Mouse (Mus musculus) liver, embryonic 14 days (tissue): Measurements from ENCODE around the gene Olfr1076. TPM values are rescaled to one million over a fixed set of nuclear protein-coding genes. Genes with fewer than 3 reads are reported as not detected.

Source experiments
- polyA plus RNA-seq: library from polyadenylated mRNA; depleted of rRNA; stranded (reverse); fragments of >200 nt; gene quantifications from 2 replicates; pipeline ENCODE4 v1.2.3, GENCODE M21; 2012; rRNA removed

Olfr1076 gene
- polyA plus RNA-seq = not detected in 2 replicates

DNA sequence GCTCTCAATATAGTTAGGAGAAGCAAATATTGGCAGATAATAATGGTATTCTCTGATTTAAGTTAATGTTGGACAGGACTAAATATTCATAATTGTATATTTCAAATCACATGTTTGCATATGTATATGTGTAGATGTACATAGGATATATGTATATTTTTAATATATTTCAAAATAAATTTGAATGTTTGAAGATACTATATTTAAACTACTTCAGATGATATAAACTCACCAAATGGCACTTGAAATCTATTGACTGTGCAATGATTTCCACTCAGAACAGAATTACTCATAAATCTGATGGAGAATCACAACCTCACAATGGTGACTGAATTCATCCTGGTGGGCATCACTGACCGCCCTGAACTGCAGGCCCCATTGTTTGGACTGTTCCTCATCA lies at the start of gene Olfr1076:
Olfr1076 (plus strand) TSS at position 301 of the 400 bp plus-strand sequence.

DNA sequence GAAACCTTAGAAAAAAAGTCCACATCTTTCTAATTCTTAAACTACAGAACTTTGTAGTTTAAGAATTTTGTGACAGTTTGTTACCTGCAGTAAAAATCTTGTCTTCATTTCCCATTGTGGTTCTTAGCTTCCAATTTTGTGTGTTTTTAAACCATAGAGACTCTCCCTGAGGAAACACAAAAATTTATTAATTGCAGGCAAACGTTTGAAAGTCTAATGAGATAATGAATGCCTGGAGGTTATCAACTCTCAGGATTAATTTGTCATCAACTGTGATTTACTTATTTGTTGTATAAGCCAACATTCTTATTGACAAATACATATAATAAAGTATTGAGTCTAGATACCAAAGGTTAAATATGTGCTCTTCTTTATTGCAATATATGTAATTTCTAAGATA lies 21.0 kb upstream of the Olfr1076 start, which contains the start of gene Olfr228:
Olfr228 (minus strand) TSS at position 101 of the 400 bp plus-strand sequence.

DNA sequence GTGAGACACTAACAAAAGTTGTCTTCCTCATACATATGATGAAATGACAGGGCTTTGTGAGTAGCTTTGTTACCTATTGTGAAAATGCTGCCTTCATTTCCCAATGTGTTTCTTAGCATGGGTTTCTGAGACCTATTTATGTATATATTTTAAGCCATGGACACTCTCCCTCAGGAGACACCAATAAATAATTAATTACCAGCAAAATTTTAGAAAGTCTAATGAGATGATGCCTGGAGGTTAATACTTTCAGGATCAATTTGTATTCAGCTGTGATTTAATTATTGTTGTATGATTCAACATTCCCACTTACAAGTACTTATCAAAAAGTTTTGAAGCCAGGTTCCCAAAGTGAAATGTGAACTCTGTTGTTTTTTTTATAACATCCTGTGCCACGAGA lies 34.1 kb downstream of the Olfr1076 start, which contains the start of gene Olfr1079:
Olfr1079 (minus strand) TSS at position 101 of the 400 bp plus-strand sequence.

DNA sequence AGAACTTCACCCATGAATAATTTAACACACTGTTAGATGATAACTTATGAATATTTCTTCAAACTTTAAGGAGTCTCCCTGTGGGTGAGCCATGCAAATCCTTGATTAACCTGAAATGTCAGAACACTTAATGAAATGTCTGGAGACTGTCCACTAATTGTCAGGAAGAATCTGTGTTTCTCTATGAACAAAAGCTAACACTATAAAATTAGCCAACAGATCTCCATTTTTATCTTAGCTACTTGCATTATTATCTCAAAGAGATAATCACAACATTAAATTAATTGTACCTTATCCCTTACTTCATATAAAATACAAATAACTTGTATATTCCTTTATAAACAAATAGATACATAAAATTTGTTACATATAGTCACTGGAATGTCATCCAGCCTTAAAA lies 49.9 kb downstream of the Olfr1076 start, which contains the start of gene Olfr1080:
Olfr1080 (minus strand) TSS at position 101 of the 400 bp plus-strand sequence.

Other genes starting within 250 kb of the Olfr1076 start
- gene Olfr1051, start 229.4 kb upstream of the Olfr1076 start, polyA plus RNA-seq = not detected in 2 replicates
- not detected in 2 replicates for gene Olfr1052, start 216.0 kb upstream of the Olfr1076 start, polyA plus RNA-seq
- gene Olfr1053, start 193.2 kb upstream of the Olfr1076 start, polyA plus RNA-seq = not detected in 2 replicates
- gene Olfr1054, start 173.0 kb upstream of the Olfr1076 start, polyA plus RNA-seq = not detected in 2 replicates
- not detected in 2 replicates for gene Olfr1055, start 158.2 kb upstream of the Olfr1076 start, polyA plus RNA-seq
- gene Olfr1056, start 146.0 kb upstream of the Olfr1076 start, polyA plus RNA-seq = not detected in 2 replicates
- not detected in 2 replicates for gene Olfr1057, start 130.1 kb upstream of the Olfr1076 start, polyA plus RNA-seq
- gene Olfr1058, start 119.9 kb upstream of the Olfr1076 start, polyA plus RNA-seq = not detected in 2 replicates
- not detected in 2 replicates for gene Olfr1061, start 94.4 kb upstream of the Olfr1076 start, polyA plus RNA-seq
- gene Olfr1062, start 81.7 kb upstream of the Olfr1076 start, polyA plus RNA-seq = not detected in 2 replicates
- not detected in 2 replicates for gene Olfr1065, start 57.9 kb upstream of the Olfr1076 start, polyA plus RNA-seq
- not detected in 2 replicates for gene Olfr1066, start 52.2 kb upstream of the Olfr1076 start, polyA plus RNA-seq
- not detected in 2 replicates for gene Olfr228, start 21.1 kb upstream of the Olfr1076 start, polyA plus RNA-seq
- not detected in 2 replicates for gene Olfr1079, start 34.0 kb downstream of the Olfr1076 start, polyA plus RNA-seq
- not detected in 2 replicates for gene Olfr1080, start 49.8 kb downstream of the Olfr1076 start, polyA plus RNA-seq
- not detected in 2 replicates for gene Olfr1082, start 90.5 kb downstream of the Olfr1076 start, polyA plus RNA-seq
- not detected in 2 replicates for gene Olfr1084, start 131.3 kb downstream of the Olfr1076 start, polyA plus RNA-seq
- gene Olfr1085, start 153.6 kb downstream of the Olfr1076 start, polyA plus RNA-seq = not detected in 2 replicates
- not detected in 2 replicates for gene Olfr1086, start 171.6 kb downstream of the Olfr1076 start, polyA plus RNA-seq
- gene Olfr1087, start 189.9 kb downstream of the Olfr1076 start, polyA plus RNA-seq = not detected in 2 replicates
- not detected in 2 replicates for gene Olfr1089, start 225.2 kb downstream of the Olfr1076 start, polyA plus RNA-seq